Mouse (Mus musculus) midbrain, postnatal 0 days (tissue): ENCODE data around the gene Orai3. TPM values are rescaled to one million over a fixed set of nuclear protein-coding genes. Genes with fewer than 3 reads are reported as not detected.

ENCODE experiments used
- ATAC-seq: fragments of 200-750 bp; cut with Nextera tagmentation; 2 replicates; pipeline ENCODE4 v1.8.0; 2017; ENCODE audit warnings: moderate number of reproducible peaks, mild to moderate bottlenecking, moderate TSS enrichment, moderate library complexity; ENCODE audit not compliant: low FRiP score
- DNase-seq: peaks from one replicate; pipeline ENCODE4 v3.0.0-alpha.2; 2015; ENCODE audit warnings: low spot score
- H3K27ac ChIP-seq: fragments of 300-500 bp; sonication (generic); 2 replicates; pipeline ENCODE4 v1.5.1; 2014; ENCODE audit warnings: low read depth, mild to moderate bottlenecking, low read length, mixed read lengths
- H3K27me3 ChIP-seq: fragments of 300-500 bp; sonication (generic); 2 replicates; pipeline ENCODE4 v1.6.1; 2014; ENCODE audit warnings: low read length, control low read depth, mixed read lengths; ENCODE audit not compliant: insufficient read depth
- H3K36me3 ChIP-seq: fragments of 300-500 bp; sonication (generic); 2 replicates; pipeline ENCODE4 v1.6.1; 2014; ENCODE audit warnings: low read length, control low read depth, mixed read lengths; ENCODE audit not compliant: insufficient read depth
- H3K4me1 ChIP-seq: fragments of 300-500 bp; sonication (generic); 2 replicates; pipeline ENCODE4 v1.6.1; 2014; ENCODE audit warnings: mild to moderate bottlenecking, control low read depth, antibody characterized with exemption, low read length, mixed read lengths; ENCODE audit not compliant: insufficient read depth
- H3K4me2 ChIP-seq: fragments of 300-500 bp; sonication (generic); 2 replicates; pipeline ENCODE4 v1.6.1; 2014; ENCODE audit warnings: low read depth, mild to moderate bottlenecking, low read length, mixed read lengths; ENCODE audit not compliant: poor library complexity, severe bottlenecking
- H3K4me3 ChIP-seq: fragments of 300-500 bp; sonication (generic); 2 replicates; pipeline ENCODE4 v1.5.1; 2014; ENCODE audit warnings: low read depth, mild to moderate bottlenecking, low read length, moderate library complexity
- H3K9ac ChIP-seq: fragments of 300-500 bp; sonication (generic); replicated peaks from 2 replicates; pipeline ENCODE4 v1.6.1; 2014; ENCODE audit warnings: mild to moderate bottlenecking, low read length, moderate library complexity, mixed read lengths; ENCODE audit not compliant: poor library complexity, severe bottlenecking
- H3K9me3 ChIP-seq: fragments of 300-500 bp; sonication (generic); 2 replicates; pipeline ENCODE4 v1.6.1; 2016; ENCODE audit warnings: low read length, control low read depth
- CTCF ChIP-seq: IDR thresholded peaks from 2 replicates; pipeline ENCODE4 v1.5.1; 2016; ENCODE audit warnings: antibody characterized with exemption, mild to moderate bottlenecking
- WGBS: fragments of 180-500 bp; shearing (Covaris S2); extraction: QIAGEN DNeasy Blood & Tissue Kit; methylation state at CpG from one replicate; pipeline ENCODE4 v1.1.7; 2014; 5-methylcytosine and 5-hydroxymethylcytosine counted together
- polyA plus RNA-seq: library from polyadenylated mRNA; unstranded; fragments of >200 nt; fragmentation: Nextera tagmentation; extraction: Ambion mirVana; gene quantifications from 2 replicates; pipeline ENCODE4 v1.2.1, GENCODE M21; 2015
- total RNA-seq: library from RNA; depleted of rRNA; stranded (reverse); fragments of >200 nt; gene quantifications from 2 replicates; pipeline ENCODE4 v1.2.3, GENCODE M21; 2014

Orai3 gene
- total and polyA plus RNA-seq, 2 experiments from 2014 or later: 10.0 to 17.6 TPM

GRCm38 (mm10) chr7:127815954-127816821, 46.6 kb downstream of the Orai3 start:
- 69% methylated on average over 15 of the region's 15 CpGs for WGBS
- DNase-seq (peak; percentile 14), ATAC-seq (no peak)
- Histone ChIP-seq H3K27me3 (no peaks in the 10 kb centered on the region), H3K27ac (no peak overlapping the region), H3K9ac (no peak overlapping the region), H3K4me1 (no peaks in the 10 kb centered on the region), H3K36me3 (peaks cover 32% of the 10 kb centered on the region), H3K9me3 (no peaks in the 10 kb centered on the region), H3K4me2 (no peak overlapping the region), H3K4me3 (no peak overlapping the region)
- peak; percentile 40 for TF ChIP-seq CTCF

- 79% methylated on average over 7 of the region's 7 CpGs for WGBS
- Histone ChIP-seq H3K4me3 (no peak overlapping the region), H3K27ac (no peak overlapping the region), H3K36me3 (peaks cover 29% of the 10 kb centered on the region), H3K4me1 (no peaks in the 10 kb centered on the region), H3K27me3 (no peaks in the 10 kb centered on the region), H3K9ac (no peak overlapping the region), H3K4me2 (no peak overlapping the region), H3K9me3 (no peaks in the 10 kb centered on the region)
- ATAC-seq (no peak), DNase-seq (no peak)
- no peak for TF ChIP-seq CTCF
Measured at GRCm38 (mm10) chr7:127817053-127817452, 47.4 kb downstream of the Orai3 start.

GRCm38 (mm10) chr7:127817776-127818175, 48.2 kb downstream of the Orai3 start:
- no peak overlapping the region for H3K4me2 ChIP-seq
- H3K36me3 ChIP-seq: peaks cover 24% of the 10 kb centered on the region
- H3K4me3 ChIP-seq: no peak overlapping the region
- no peaks in the 10 kb centered on the region for H3K27me3 ChIP-seq
- no peak overlapping the region for H3K9ac ChIP-seq
- H3K27ac ChIP-seq: no peak overlapping the region
- DNase-seq (no peak), ATAC-seq (no peak)
- WGBS: 93% methylated on average over 5 of the region's 5 CpGs
- no peak for TF ChIP-seq CTCF
- H3K4me1 ChIP-seq: peaks cover 4% of the 10 kb centered on the region
- H3K9me3 ChIP-seq: no peaks in the 10 kb centered on the region

GRCm38 (mm10) chr7:127820836-127821509, 51.4 kb downstream of the Orai3 start:
- H3K4me2 ChIP-seq: no peak overlapping the region
- H3K27ac ChIP-seq: no peak overlapping the region
- 76% methylated on average over 13 of the region's 13 CpGs for WGBS
- H3K9ac ChIP-seq: no peak overlapping the region
- TF ChIP-seq CTCF: no peak
- peaks cover 14% of the 10 kb centered on the region for H3K4me1 ChIP-seq
- no peak for DNase-seq
- no peaks in the 10 kb centered on the region for H3K9me3 ChIP-seq
- peaks cover 6% of the 10 kb centered on the region; the same call in 1 of the 2 replicates for H3K36me3 ChIP-seq
- H3K4me3 ChIP-seq: no peak overlapping the region
- ATAC-seq: no peak
- H3K27me3 ChIP-seq: no peaks in the 10 kb centered on the region

- no peak for DNase-seq
- no peak overlapping the region for H3K4me3 ChIP-seq
- no peak overlapping the region for H3K9ac ChIP-seq
- H3K9me3 ChIP-seq: no peaks in the 10 kb centered on the region
- peaks cover 14% of the 10 kb centered on the region for H3K4me1 ChIP-seq
- H3K27ac ChIP-seq: no peak overlapping the region
- no peak overlapping the region; the same call in 1 of the 2 replicates for H3K4me2 ChIP-seq
- ATAC-seq: no peak
- WGBS: 94% methylated on average over 3 of the region's 3 CpGs
- H3K27me3 ChIP-seq: no peaks in the 10 kb centered on the region
- no peak for TF ChIP-seq CTCF
- H3K36me3 ChIP-seq: peaks cover 4% of the 10 kb centered on the region; the same call in 1 of the 2 replicates
Measured at GRCm38 (mm10) chr7:127822494-127822893, 52.9 kb downstream of the Orai3 start.
